Mouse (Mus musculus) liver, embryonic 16.5 days (tissue): Measurements from ENCODE around the gene Clock. TPM values are rescaled to one million over a fixed set of nuclear protein-coding genes. Genes with fewer than 3 reads are reported as not detected.

Experiments
- ATAC-seq: fragments of 200-750 bp; cut with Nextera tagmentation; 2 replicates; pipeline ENCODE4 v1.8.0; 2017; ENCODE audit warnings: low read depth, mild to moderate bottlenecking, moderate number of reproducible peaks, moderate library complexity
- H3K27ac ChIP-seq: fragments of 300-500 bp; sonication (generic); 2 replicates; pipeline ENCODE4 v1.5.1; 2014; ENCODE audit warnings: mild to moderate bottlenecking, low read length
- H3K27me3 ChIP-seq: fragments of 300-500 bp; sonication (generic); 2 replicates; pipeline ENCODE4 v1.6.1; 2014; ENCODE audit warnings: low read depth, low read length, mixed read lengths; ENCODE audit not compliant: control insufficient read depth, insufficient read depth
- H3K36me3 ChIP-seq: fragments of 300-500 bp; sonication (generic); 2 replicates; pipeline ENCODE4 v1.6.1; 2014; ENCODE audit warnings: mild to moderate bottlenecking; ENCODE audit not compliant: control insufficient read depth, insufficient read depth
- H3K4me1 ChIP-seq: fragments of 300-500 bp; sonication (generic); 2 replicates; pipeline ENCODE4 v1.6.1; 2014; ENCODE audit warnings: low read depth, low read length, mixed read lengths; ENCODE audit not compliant: control insufficient read depth
- H3K4me2 ChIP-seq: fragments of 300-500 bp; sonication (generic); 2 replicates; pipeline ENCODE4 v1.6.1; 2014; ENCODE audit warnings: low read depth, low read length, mixed read lengths
- H3K4me3 ChIP-seq: fragments of 300-500 bp; sonication (generic); 2 replicates; pipeline ENCODE4 v1.5.1; 2014; ENCODE audit warnings: low read depth, mild to moderate bottlenecking, low read length
- H3K9ac ChIP-seq: fragments of 300-500 bp; sonication (generic); 2 replicates; pipeline ENCODE4 v1.6.1; 2014; ENCODE audit warnings: low read depth, low read length
- H3K9me3 ChIP-seq: fragments of 300-500 bp; sonication (generic); replicated peaks from 2 replicates; pipeline ENCODE4 v1.6.1; 2016; ENCODE audit warnings: low read length; ENCODE audit not compliant: control insufficient read depth
- WGBS: fragments of 180-500 bp; shearing (Covaris S2); extraction: QIAGEN DNeasy Blood & Tissue Kit; methylation state at CpG from one replicate; pipeline ENCODE4 v1.1.7; 2014; ENCODE audit not compliant: insufficient replicate concordance; 5-methylcytosine and 5-hydroxymethylcytosine counted together
- polyA plus RNA-seq: library from polyadenylated mRNA; unstranded; fragments of >200 nt; fragmentation: Nextera tagmentation; extraction: Ambion mirVana; gene quantifications from 2 replicates; pipeline ENCODE4 v1.2.1, GENCODE M21; 2015

Gene Clock
- polyA plus RNA-seq, 1 experiment from 2014 or later, result 2.5 TPM

- no peaks in the 10 kb centered on the region for H3K36me3 ChIP-seq
- H3K27ac ChIP-seq, result no peak overlapping the region
- no peak overlapping the region for H3K9ac ChIP-seq
- 46% methylated on average over 11 of the region's 11 CpGs for WGBS
- ATAC-seq, result no peak
- no peak overlapping the region for H3K4me2 ChIP-seq
- no peak overlapping the region for H3K4me3 ChIP-seq
- peaks cover 2% of the 10 kb centered on the region; the same call in 1 of the 2 replicates for H3K4me1 ChIP-seq
- H3K27me3 ChIP-seq, result no peaks in the 10 kb centered on the region
- H3K9me3 ChIP-seq, result no peaks in the 10 kb centered on the region
Measured at GRCm38 (mm10) chr5:76176841-76177240, 127.8 kb downstream of the Clock start.

GRCm38 (mm10) chr5:76176411-76176810 lies 128.2 kb downstream of the Clock start:
- Histone ChIP-seq H3K9ac (no peak overlapping the region), H3K27me3 (no peaks in the 10 kb centered on the region), H3K36me3 (no peaks in the 10 kb centered on the region), H3K4me1 (peaks cover 2% of the 10 kb centered on the region; the same call in 1 of the 2 replicates), H3K4me2 (no peak overlapping the region), H3K27ac (no peak overlapping the region), H3K9me3 (no peaks in the 10 kb centered on the region), H3K4me3 (no peak overlapping the region)
- ATAC-seq, result no peak
- 41% methylated on average over 3 of the region's 3 CpGs for WGBS

- H3K27ac ChIP-seq, result no peak overlapping the region
- no peaks in the 10 kb centered on the region for H3K27me3 ChIP-seq
- no peaks in the 10 kb centered on the region for H3K9me3 ChIP-seq
- H3K4me2 ChIP-seq, result no peak overlapping the region
- no peak overlapping the region for H3K4me3 ChIP-seq
- ATAC-seq, result no peak
- 59% methylated on average over 4 of the region's 4 CpGs for WGBS
- H3K36me3 ChIP-seq, result no peaks in the 10 kb centered on the region
- H3K4me1 ChIP-seq, result peaks cover 2% of the 10 kb centered on the region; the same call in 1 of the 2 replicates
- no peak overlapping the region for H3K9ac ChIP-seq
Measured at GRCm38 (mm10) chr5:76175051-76175450, 129.5 kb downstream of the Clock start.

- Histone ChIP-seq H3K27me3 (no peaks in the 10 kb centered on the region), H3K36me3 (no peaks in the 10 kb centered on the region), H3K4me1 (no peaks in the 10 kb centered on the region), H3K4me3 (no peak overlapping the region), H3K4me2 (no peak overlapping the region), H3K27ac (no peak overlapping the region), H3K9ac (no peak overlapping the region), H3K9me3 (no peaks in the 10 kb centered on the region)
- ATAC-seq, result no peak
Measured at GRCm38 (mm10) chr5:76171039-76171438, 133.6 kb downstream of the Clock start.

- H3K9me3 ChIP-seq, result no peaks in the 10 kb centered on the region
- H3K9ac ChIP-seq, result no peak overlapping the region
- no peak overlapping the region for H3K4me2 ChIP-seq
- H3K4me3 ChIP-seq, result no peak overlapping the region
- 63% methylated on average over 4 of the region's 4 CpGs for WGBS
- H3K27me3 ChIP-seq, result no peaks in the 10 kb centered on the region
- no peak overlapping the region for H3K27ac ChIP-seq
- no peak for ATAC-seq
- H3K4me1 ChIP-seq, result no peaks in the 10 kb centered on the region
- no peaks in the 10 kb centered on the region for H3K36me3 ChIP-seq
Measured at GRCm38 (mm10) chr5:76170522-76170921, 134.1 kb downstream of the Clock start.

- ATAC-seq, result no peak
- Histone ChIP-seq H3K27me3 (no peaks in the 10 kb centered on the region), H3K4me1 (peaks cover 3% of the 10 kb centered on the region; the same call in 1 of the 2 replicates), H3K27ac (no peak overlapping the region), H3K4me3 (no peak overlapping the region), H3K9me3 (no peaks in the 10 kb centered on the region), H3K4me2 (no peak overlapping the region), H3K36me3 (no peaks in the 10 kb centered on the region), H3K9ac (no peak overlapping the region)
- 75% methylated on average over 7 of the region's 7 CpGs for WGBS
Measured at GRCm38 (mm10) chr5:76164827-76165226, 139.8 kb downstream of the Clock start.

- Histone ChIP-seq H3K27me3 (no peaks in the 10 kb centered on the region), H3K4me2 (no peak overlapping the region), H3K4me3 (no peak overlapping the region), H3K9me3 (no peaks in the 10 kb centered on the region), H3K4me1 (peaks cover 3% of the 10 kb centered on the region; the same call in 1 of the 2 replicates), H3K36me3 (no peaks in the 10 kb centered on the region), H3K27ac (no peak overlapping the region), H3K9ac (no peak overlapping the region)
- no peak for ATAC-seq
- WGBS, result 64% methylated on average over 4 of the region's 4 CpGs
Measured at GRCm38 (mm10) chr5:76163828-76164390, 140.7 kb downstream of the Clock start.

GRCm38 (mm10) chr5:76162926-76163325 lies 141.7 kb downstream of the Clock start:
- Histone ChIP-seq H3K36me3 (no peaks in the 10 kb centered on the region), H3K9me3 (no peaks in the 10 kb centered on the region), H3K4me2 (no peak overlapping the region), H3K27ac (no peak overlapping the region), H3K27me3 (no peaks in the 10 kb centered on the region), H3K4me3 (no peak overlapping the region), H3K4me1 (peaks cover 3% of the 10 kb centered on the region; the same call in 1 of the 2 replicates), H3K9ac (no peak overlapping the region)
- ATAC-seq, result no peak
- 44% methylated on average over 5 of the region's 5 CpGs for WGBS

- H3K9me3 ChIP-seq, result no peaks in the 10 kb centered on the region
- no peak overlapping the region for H3K27ac ChIP-seq
- no peaks in the 10 kb centered on the region for H3K36me3 ChIP-seq
- no peak overlapping the region for H3K9ac ChIP-seq
- H3K4me2 ChIP-seq, result no peak overlapping the region
- peak; percentile 65 for ATAC-seq
- H3K27me3 ChIP-seq, result no peaks in the 10 kb centered on the region
- H3K4me3 ChIP-seq, result no peak overlapping the region
- peaks cover 3% of the 10 kb centered on the region; the same call in 1 of the 2 replicates for H3K4me1 ChIP-seq
- WGBS, result 27% methylated on average over 6 of the region's 6 CpGs
Measured at GRCm38 (mm10) chr5:76161491-76161890, 143.1 kb downstream of the Clock start.
